Mouse (Mus musculus) bone marrow macrophage, adult 2 months (primary cell): Measurements from ENCODE around the gene Gkap1.

ENCODE experiments used
- CTCF ChIP-seq: IDR thresholded peaks from 2 replicates; pipeline ENCODE4 v1.5.1; 2012; ENCODE audit warnings: low read depth, mild to moderate bottlenecking, low read length, moderate library complexity
- POLR2A ChIP-seq: IDR thresholded peaks from 2 replicates; pipeline ENCODE4 v1.6.1; 2012; ENCODE audit warnings: mild to moderate bottlenecking, low read depth, low read length, borderline replicate concordance

DNA sequence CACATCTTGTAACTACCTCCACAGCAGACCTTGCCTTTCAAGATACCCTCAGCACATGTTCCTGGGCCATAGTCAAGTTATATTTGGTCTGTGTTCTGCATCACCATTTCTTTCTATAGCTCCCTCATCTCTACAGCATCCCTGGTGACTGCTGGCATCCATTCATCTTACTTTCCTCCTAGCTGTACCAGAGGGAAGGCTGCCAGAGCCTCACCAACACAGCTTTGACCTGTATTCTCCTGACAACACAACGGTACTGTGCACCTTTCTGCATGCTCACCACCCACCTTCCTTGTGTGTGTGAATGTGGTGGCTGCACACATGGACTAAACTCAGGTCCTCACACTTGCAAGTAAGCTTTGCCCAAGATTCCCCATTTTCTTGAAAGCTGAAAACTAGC is 72.6 kb downstream of the Gkap1 start:
- TF ChIP-seq CTCF (no peak), POLR2A (no peak)
